Mouse (Mus musculus): ENCODE measurements around the gene Sema4c. TPM values are rescaled to one million over a fixed set of nuclear protein-coding genes. Genes with fewer than 3 reads are reported as not detected.
A peak's percentile ranks its signal among the peaks of the same experiment; 100 is the strongest.

Gene Sema4c
- 2.3 and 3.8 TPM in 2 replicates for polyA plus RNA-seq (2014; fragmentation: Nextera tagmentation; extraction: Ambion mirVana)

DNA sequence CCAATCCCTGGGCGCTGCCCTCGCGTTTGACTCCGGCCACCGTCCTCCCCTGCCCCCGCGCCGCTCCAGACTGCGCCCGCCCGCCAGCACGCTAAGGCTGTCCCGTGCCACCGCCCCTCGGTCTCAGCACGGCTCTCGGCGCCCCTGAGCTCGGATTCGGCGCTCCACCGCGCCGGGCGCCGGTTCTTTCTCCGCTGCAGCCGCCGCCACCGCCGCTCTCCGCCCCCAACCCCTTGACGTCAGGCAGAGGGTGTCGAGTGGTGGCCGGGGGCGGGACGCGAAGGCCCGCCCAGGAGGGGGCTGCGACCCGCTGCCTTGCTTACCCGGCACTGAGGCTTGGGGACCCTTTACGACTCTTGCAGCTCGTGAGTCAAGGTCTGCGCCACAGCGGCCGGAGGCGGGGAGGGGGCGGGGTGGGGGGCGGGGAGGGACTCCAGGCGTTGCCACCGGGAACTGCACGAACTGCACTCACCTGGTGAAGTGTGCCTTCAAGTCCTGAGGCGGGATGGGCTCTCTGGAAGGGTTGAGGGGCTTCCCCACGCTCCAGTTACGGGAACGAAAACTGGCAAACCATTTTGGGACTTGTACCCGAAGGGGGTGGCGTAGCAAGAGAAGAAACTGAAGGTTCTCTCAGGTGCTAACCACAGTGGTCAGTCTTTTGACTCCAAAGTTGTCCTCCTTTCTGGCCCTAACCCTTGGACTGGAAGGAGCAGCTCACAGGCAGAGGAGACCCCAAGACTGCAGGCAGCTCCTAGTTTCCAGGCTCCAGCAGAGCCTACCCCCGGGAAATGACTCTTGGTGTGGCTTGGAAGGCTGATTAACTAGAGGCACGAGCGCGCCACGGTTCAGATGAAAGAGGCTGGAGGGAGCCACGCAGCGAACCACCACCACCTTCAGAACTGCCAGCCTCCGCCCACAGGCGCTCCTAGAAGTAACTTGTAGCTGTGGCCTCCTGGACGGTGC is at the start of gene Sema4c:
Gene Sema4c, minus strand, starts transcription at position 319 of the 963 bp plus-strand sequence.
- peak within 1 kb of the TSS; percentile 97 for H3K9ac ChIP-seq (ENCODE audit: low read depth, low read length)
- peak within 1 kb of the TSS; percentile 96 for H3K4me3 ChIP-seq (ENCODE audit: low read depth, low read length)
- peaks cover 24% of the 10 kb centered on the region for H3K4me1 ChIP-seq (ENCODE audit: control insufficient read depth, insufficient read depth, low read length)
- DNase-seq (ENCODE audit: low spot score) (peak; percentile 93), ATAC-seq (ENCODE audit: low read depth) (peak; percentile 67)
- H3K27ac ChIP-seq (replicated peaks; ENCODE audit: low read depth, low read length) = peak within 1 kb of the TSS; percentile 100
- no peaks in the 10 kb centered on the region for H3K27me3 ChIP-seq (replicated peaks; ENCODE audit: control insufficient read depth, insufficient read depth, low read length)
- 1% methylated on average over 44 of the region's 69 CpGs for WGBS
- H3K36me3 ChIP-seq (ENCODE audit: control insufficient read depth, insufficient read depth, low read length) = peaks cover 16% of the 10 kb centered on the region
- no peaks in the 10 kb centered on the region for H3K9me3 ChIP-seq (ENCODE audit: control insufficient read depth, low read length)
- H3K4me2 ChIP-seq (ENCODE audit: low read depth, low read length) = peak within 1 kb of the TSS; percentile 90

DNA sequence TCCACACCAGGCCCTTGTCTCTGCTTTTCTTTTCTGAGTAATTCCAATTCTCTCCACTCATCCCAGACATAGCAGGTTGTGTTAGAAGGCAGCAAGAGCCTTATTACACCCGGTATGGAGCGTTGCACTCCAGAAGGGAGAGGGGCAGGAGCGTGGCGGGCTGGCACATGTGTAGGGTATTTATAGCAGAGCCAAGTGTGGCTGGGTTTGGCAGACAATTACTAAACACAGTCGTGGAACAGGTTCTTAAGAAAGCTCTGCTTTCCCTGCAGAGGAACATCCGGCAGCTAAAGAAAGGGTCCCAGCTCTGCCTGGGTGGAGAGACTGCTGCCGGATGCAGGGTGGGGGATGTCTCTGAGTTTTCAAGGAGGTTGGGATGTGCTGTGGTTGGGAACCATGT is 48.8 kb upstream of the Sema4c start:
- WGBS = 40% methylated on average over 7 of the region's 7 CpGs
- no peaks in the 10 kb centered on the region for H3K27me3 ChIP-seq (replicated peaks; ENCODE audit: control insufficient read depth, insufficient read depth, low read length)
- no peak overlapping the region for H3K9ac ChIP-seq (ENCODE audit: low read depth, low read length)
- peak; percentile 87 for ATAC-seq (ENCODE audit: low read depth)
- no peak overlapping the region for H3K4me3 ChIP-seq (ENCODE audit: low read depth, low read length)
- peak overlapping the region; percentile 49; the same call in 1 of the 2 replicates for H3K27ac ChIP-seq (replicated peaks; ENCODE audit: low read depth, low read length)
- DNase-seq (ENCODE audit: low spot score) = peak; percentile 89
- no peaks in the 10 kb centered on the region for H3K9me3 ChIP-seq (ENCODE audit: control insufficient read depth, low read length)
- H3K4me2 ChIP-seq (ENCODE audit: low read depth, low read length) = no peak overlapping the region
- peaks cover 10% of the 10 kb centered on the region; the same call in 1 of the 2 replicates for H3K4me1 ChIP-seq (ENCODE audit: control insufficient read depth, insufficient read depth, low read length)
- H3K36me3 ChIP-seq (ENCODE audit: control insufficient read depth, insufficient read depth, low read length) = no peaks in the 10 kb centered on the region

DNA sequence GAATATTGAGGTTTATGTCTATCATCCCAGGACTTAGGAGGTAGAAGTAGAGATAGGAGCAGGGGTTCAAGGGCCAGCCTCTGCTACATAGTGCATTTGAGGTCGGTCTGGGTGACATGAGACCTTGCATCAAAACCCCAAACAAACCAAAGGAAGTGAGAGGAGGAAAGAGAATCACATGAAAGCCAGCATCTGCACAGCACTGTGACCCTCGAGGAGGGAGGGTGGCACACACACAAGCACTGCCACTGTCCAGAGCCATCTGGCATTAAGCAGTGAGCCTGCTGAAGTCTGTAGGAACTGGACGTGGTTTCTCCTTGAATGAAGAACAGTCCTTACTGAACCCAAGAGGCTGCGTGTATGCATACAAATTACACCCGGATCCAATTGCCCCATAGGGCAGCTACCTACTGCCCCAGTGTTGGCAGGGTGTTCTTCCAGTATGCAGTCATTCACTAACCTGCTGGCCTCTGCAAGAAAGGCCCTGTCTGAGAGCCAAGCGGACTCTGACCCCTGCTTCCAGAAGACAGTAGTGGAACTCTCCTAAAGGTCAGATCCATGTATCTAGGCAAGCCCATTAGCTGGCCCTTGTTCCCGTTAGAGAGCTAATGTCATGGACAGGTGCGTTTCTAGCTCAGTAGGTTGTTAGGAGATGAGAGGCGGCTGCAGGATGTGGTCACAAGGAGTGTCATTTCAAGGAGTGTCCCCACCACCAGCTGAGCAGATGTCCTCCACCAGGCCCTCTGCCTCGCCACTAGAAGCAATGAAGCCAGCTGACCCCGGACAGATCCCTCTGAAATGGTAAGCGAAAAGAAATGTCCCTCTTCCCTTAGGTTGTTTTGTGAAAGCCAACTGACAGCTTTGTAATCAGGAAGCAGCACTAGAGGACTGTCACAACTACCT is 46.4 kb upstream of the Sema4c start:
- ATAC-seq (ENCODE audit: low read depth) (no peak), DNase-seq (ENCODE audit: low spot score) (no peak)
- Histone ChIP-seq H3K9me3 (ENCODE audit: control insufficient read depth, low read length) (no peaks in the 10 kb centered on the region), H3K27ac (replicated peaks; ENCODE audit: low read depth, low read length) (no peak overlapping the region), H3K36me3 (ENCODE audit: control insufficient read depth, insufficient read depth, low read length) (no peaks in the 10 kb centered on the region), H3K4me1 (ENCODE audit: control insufficient read depth, insufficient read depth, low read length) (peaks cover 4% of the 10 kb centered on the region; the same call in 1 of the 2 replicates), H3K4me3 (ENCODE audit: low read depth, low read length) (no peak overlapping the region), H3K9ac (ENCODE audit: low read depth, low read length) (no peak overlapping the region), H3K4me2 (ENCODE audit: low read depth, low read length) (no peak overlapping the region), H3K27me3 (replicated peaks; ENCODE audit: control insufficient read depth, insufficient read depth, low read length) (no peaks in the 10 kb centered on the region)
- 81% methylated on average over 12 of the region's 12 CpGs for WGBS

DNA sequence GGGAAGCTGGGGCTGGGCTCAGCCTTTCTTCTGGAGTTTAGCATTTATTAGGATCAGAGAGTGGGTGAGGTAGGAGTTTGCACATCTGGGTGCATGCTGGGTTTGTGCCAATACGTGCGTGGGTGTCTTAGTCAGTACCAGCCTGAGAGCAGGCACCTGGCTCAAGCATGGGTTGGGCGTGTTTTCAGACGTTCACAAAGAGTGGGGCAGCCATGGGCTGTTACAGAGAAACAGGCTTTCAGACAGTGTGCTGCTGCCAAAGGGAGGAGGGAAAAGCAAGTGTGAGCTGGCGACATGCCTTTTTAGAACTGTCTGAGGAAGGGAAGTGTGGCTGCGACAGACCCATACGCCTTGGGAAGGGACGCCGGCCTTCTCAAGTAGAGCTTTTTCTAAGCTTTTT is 45.2 kb upstream of the Sema4c start:
- Histone ChIP-seq H3K9me3 (ENCODE audit: control insufficient read depth, low read length) (no peaks in the 10 kb centered on the region), H3K4me1 (ENCODE audit: control insufficient read depth, insufficient read depth, low read length) (peaks cover 4% of the 10 kb centered on the region; the same call in 1 of the 2 replicates), H3K36me3 (ENCODE audit: control insufficient read depth, insufficient read depth, low read length) (no peaks in the 10 kb centered on the region), H3K4me3 (ENCODE audit: low read depth, low read length) (no peak overlapping the region), H3K27ac (replicated peaks; ENCODE audit: low read depth, low read length) (peak overlapping the region; percentile 30; the same call in 1 of the 2 replicates), H3K4me2 (ENCODE audit: low read depth, low read length) (no peak overlapping the region), H3K27me3 (replicated peaks; ENCODE audit: control insufficient read depth, insufficient read depth, low read length) (no peaks in the 10 kb centered on the region), H3K9ac (ENCODE audit: low read depth, low read length) (no peak overlapping the region)
- DNase-seq (ENCODE audit: low spot score) (peak; percentile 66), ATAC-seq (ENCODE audit: low read depth) (peak; percentile 27; the same call in 1 of the 2 replicates)
- WGBS = 54% methylated on average over 9 of the region's 9 CpGs

DNA sequence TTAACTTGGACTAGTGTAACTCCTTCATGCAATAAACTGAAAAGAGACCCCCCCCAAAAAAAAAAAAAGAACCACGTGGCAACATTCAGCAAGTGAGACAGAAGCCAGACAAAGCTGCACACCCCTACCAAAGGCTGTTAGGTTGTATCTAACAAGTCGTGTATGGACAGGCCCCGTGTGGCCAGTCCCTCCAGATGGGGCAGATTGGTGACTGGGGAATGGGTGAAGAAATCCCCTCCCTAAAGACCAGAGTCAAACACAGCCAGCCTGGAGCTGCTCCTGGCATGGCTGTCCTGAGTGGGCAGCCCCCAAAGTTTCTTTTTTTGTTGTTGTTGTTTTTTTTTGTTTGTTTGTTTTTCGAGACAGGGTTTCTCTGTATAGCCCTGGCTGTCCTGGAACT is 44.1 kb upstream of the Sema4c start:
- Histone ChIP-seq H3K27ac (replicated peaks; ENCODE audit: low read depth, low read length) (no peak overlapping the region), H3K9ac (ENCODE audit: low read depth, low read length) (no peak overlapping the region), H3K27me3 (replicated peaks; ENCODE audit: control insufficient read depth, insufficient read depth, low read length) (no peaks in the 10 kb centered on the region), H3K4me1 (ENCODE audit: control insufficient read depth, insufficient read depth, low read length) (peaks cover 4% of the 10 kb centered on the region; the same call in 1 of the 2 replicates), H3K9me3 (ENCODE audit: control insufficient read depth, low read length) (no peaks in the 10 kb centered on the region), H3K4me2 (ENCODE audit: low read depth, low read length) (no peak overlapping the region), H3K4me3 (ENCODE audit: low read depth, low read length) (no peak overlapping the region), H3K36me3 (ENCODE audit: control insufficient read depth, insufficient read depth, low read length) (no peaks in the 10 kb centered on the region)
- DNase-seq (ENCODE audit: low spot score) = no peak
- WGBS = 54% methylated on average over 4 of the region's 4 CpGs
- ATAC-seq (ENCODE audit: low read depth) = no peak

DNA sequence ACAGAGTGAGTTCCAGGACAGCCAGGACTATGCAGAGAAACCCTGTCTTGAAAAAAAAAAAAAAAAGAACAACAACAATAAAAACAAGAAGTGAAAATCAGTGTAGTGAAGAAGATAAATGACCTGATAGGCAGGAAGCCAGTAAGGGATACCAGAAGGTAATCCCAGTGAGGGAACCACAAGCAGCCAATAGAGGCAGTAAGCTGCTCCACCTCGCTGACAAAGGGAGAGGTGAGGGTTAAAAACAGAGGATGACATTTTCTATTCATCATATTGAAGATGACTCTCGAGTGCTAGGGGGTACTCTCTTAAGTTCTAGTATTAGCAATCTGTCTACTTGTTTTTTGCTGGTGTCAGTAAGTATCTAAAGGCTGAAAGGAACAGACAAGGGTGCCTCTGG is 40.3 kb upstream of the Sema4c start:
- no peak overlapping the region for H3K4me2 ChIP-seq (ENCODE audit: low read depth, low read length)
- H3K4me3 ChIP-seq (ENCODE audit: low read depth, low read length) = no peak overlapping the region
- H3K27ac ChIP-seq (replicated peaks; ENCODE audit: low read depth, low read length) = no peak overlapping the region
- no peak overlapping the region for H3K9ac ChIP-seq (ENCODE audit: low read depth, low read length)
- H3K36me3 ChIP-seq (ENCODE audit: control insufficient read depth, insufficient read depth, low read length) = no peaks in the 10 kb centered on the region
- no peaks in the 10 kb centered on the region for H3K9me3 ChIP-seq (ENCODE audit: control insufficient read depth, low read length)
- ATAC-seq (ENCODE audit: low read depth) (no peak), DNase-seq (ENCODE audit: low spot score) (no peak)
- H3K27me3 ChIP-seq (replicated peaks; ENCODE audit: control insufficient read depth, insufficient read depth, low read length) = no peaks in the 10 kb centered on the region
- peaks cover 13% of the 10 kb centered on the region for H3K4me1 ChIP-seq (ENCODE audit: control insufficient read depth, insufficient read depth, low read length)
- WGBS = 71% methylated on average over 2 of the region's 2 CpGs

DNA sequence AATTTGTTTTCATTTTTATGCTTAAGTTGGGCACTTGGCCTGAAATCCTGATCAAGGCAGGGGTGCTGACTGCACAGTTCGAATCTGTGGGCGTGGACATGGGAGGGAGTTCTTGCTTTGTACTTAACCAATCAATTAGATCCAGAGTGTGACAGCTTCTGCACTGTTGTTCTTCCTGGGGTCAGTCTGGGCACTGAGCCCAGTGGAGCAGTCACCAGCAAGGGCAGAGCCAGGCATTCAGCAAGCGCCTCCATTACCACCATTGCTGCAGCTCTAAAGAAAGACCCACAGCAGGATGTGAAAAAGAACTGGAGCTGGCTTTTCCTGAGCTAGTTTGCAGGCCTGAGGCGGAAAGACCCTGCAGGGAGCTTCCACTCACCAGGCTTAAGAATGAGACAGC is 38.0 kb upstream of the Sema4c start:
- ATAC-seq (ENCODE audit: low read depth) = peak; percentile 64; the same call in 1 of the 2 replicates
- H3K27ac ChIP-seq (replicated peaks; ENCODE audit: low read depth, low read length) = peak overlapping the region; percentile 29; the same call in 1 of the 2 replicates

More for the DNA sequence above, 38.0 kb upstream of the Sema4c start:
- Histone ChIP-seq H3K27me3 (replicated peaks; ENCODE audit: control insufficient read depth, insufficient read depth, low read length) (no peaks in the 10 kb centered on the region), H3K36me3 (ENCODE audit: control insufficient read depth, insufficient read depth, low read length) (no peaks in the 10 kb centered on the region), H3K9ac (ENCODE audit: low read depth, low read length) (no peak overlapping the region), H3K4me2 (ENCODE audit: low read depth, low read length) (no peak overlapping the region), H3K4me3 (ENCODE audit: low read depth, low read length) (no peak overlapping the region), H3K4me1 (ENCODE audit: control insufficient read depth, insufficient read depth, low read length) (peaks cover 13% of the 10 kb centered on the region), H3K9me3 (ENCODE audit: control insufficient read depth, low read length) (no peaks in the 10 kb centered on the region)
- 33% methylated on average over 4 of the region's 4 CpGs for WGBS
- peak; percentile 71 for DNase-seq (ENCODE audit: low spot score)
